Mouse (Mus musculus) erythroblast, adult 5-6 weeks (primary cell): ENCODE measurements around the gene Foxp4. TPM values are rescaled to one million over a fixed set of nuclear protein-coding genes. Genes with fewer than 3 reads are reported as not detected.

Source experiments
- ATAC-seq: replicated peaks from 2 replicates; pipeline ENCODE4 v1.8.0; 2016; ENCODE audit warnings: moderate number of reproducible peaks, mild to moderate bottlenecking, moderate TSS enrichment, inconsistent platforms; ENCODE audit not compliant: poor library complexity, low FRiP score, severe bottlenecking
- total RNA-seq, 2 experiments: library from RNA; stranded (forward) in 1 of 2; stranded (reverse) in 1 of 2; fragments of 150-400 nt in 1 of 2; fragments of 200-764, 138-1000 nt in 1 of 2; gene quantifications; 2 replicates each; pipeline versions ENCODE4 v1.2.3 to v1.2.4; 2015 to 2017; ENCODE audit warnings: low replicate concordance in 2 of 2

The Foxp4 gene
- total RNA-seq, 2 experiments from 2014 or later = 0.51 to 1.2 TPM

GRCm38 (mm10) chr17:47901782-47902181 is 22.7 kb downstream of the Foxp4 start:
- no peak for ATAC-seq

DNA sequence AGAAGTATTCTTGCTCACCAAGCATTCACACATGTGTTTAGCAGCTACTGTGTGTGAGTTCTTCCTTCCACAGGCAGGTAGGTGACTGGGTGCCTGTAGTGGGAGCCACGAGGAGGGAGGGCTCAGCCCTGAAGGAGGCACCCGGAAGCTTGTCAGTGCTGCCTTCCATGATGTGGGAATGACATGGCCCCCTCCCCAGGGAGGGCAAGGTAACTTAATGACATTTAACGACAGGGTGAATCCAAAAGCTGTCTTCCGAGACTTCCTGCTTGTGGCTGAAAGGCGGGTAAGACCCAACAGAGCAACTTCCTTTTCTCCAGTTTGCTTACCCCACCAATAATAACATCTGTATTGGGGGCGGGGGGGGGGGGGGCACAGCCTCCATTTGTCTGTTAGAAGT is 23.7 kb downstream of the Foxp4 start:
- no peak for ATAC-seq

DNA sequence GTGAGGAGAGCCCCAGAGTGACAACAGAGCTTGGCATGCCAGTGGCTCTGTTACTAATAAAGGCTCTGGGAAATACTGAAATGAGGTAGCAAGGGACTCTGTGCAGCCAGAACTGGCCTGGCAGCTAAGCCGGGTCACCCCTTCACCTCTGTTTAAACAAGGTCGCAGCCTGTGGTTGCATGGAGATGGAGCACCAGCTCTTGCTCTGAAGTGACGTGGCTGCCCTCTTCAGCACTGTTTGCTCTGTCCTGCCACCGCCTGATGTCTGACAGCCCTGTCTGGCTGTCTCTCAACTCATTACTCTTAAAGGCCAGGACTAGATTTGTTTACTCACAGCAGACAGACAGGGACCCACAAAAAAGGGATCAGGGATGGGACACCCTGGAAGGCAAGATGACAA is 25.3 kb downstream of the Foxp4 start:
- ATAC-seq = no peak

- ATAC-seq = no peak
These were observed 26.3 kb downstream of the Foxp4 start for GRCm38 (mm10) chr17:47897956-47898752.

DNA sequence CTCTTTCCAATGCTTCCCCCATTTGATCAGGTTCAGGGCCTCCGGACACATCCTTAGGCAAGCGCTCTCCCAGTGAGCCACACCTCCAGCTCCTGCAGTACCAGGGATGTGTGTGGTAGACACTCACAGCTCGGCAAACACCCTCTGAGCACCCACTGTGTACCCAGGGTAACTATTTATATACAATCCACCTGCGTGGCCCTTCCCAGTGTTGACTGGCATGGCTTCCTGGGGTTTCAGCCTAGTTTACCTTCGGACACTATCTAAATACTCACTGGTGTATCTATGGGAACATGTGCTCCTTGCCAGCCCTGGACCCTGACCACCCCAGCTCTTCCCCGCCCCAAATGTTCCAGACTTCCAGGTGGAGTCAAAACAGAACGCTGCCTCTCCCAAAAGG is 34.7 kb downstream of the Foxp4 start:
- ATAC-seq = no peak

DNA sequence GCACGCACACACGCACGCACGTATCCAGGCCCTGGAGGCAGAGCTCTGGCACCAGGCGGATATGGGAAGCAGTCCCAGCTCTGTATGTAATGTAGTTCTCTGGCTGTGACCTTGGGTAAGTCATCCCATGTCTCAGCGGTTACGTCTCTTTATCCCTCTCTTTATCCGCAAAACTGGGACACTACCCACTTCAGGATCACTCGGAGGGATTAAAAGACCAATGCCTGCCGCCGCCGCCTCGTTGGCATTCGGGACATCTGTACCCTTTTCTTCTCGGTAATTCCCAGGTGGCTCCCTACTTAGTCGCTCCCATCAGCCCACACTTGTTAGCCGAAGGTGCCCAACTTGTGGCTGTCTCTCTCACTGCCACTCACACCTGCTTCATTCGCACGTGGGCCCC is 35.2 kb downstream of the Foxp4 start:
- no peak for ATAC-seq

GRCm38 (mm10) chr17:47888641-47889040 is 35.8 kb downstream of the Foxp4 start:
- ATAC-seq = no peak

DNA sequence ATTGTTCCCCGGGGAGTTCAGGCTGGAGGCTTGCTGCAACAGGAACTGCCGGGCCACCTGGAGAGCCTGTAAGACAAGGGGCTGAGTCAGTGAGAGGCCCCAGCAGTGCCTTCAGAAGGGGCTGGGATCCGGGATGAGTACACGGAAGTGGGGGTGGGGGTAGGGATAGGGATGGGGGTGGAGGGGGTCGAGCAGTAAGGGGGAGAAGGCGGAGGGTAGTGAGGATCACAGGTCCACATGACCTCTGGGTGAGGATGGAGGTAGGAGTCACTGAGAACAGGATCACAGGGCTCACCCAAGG is 36.3 kb downstream of the Foxp4 start:
- ATAC-seq = no peak

DNA sequence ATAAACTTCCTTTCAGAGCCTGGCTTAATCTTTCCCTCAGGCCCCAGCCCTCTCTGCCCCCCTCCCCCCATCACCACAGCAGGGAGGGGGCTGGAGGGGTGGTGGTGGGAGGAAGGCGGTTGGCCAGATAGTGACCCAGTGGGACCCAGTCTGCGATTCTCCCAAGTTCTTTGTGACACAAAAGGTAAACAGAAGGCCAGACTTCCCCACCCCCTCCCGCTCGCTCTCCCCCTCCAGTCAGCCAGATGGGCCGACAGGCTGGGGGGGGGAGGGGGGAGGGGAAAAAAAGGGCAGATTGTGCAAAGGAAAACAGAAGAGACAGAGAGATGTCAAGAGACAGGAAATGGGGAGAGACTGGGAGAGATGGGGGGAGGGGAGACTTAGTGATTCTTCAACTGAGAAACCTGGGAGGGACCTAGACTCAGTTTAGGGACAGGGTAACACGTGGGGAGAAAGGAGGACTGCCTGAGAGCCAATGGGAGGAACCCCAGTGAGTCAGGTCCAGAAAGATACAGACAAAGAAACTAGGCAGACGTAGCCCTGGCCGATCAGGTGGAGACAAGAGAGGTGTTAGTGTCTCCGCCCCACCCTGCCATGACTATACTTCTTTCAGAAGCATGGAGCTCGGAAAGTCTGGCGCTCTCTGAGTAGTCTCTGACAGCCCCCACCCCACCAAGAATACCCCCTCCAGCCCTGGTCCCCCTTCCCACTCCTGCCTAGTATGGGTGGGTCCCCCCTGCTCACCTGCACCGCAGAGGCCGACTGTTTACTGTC is 36.9 kb downstream of the Foxp4 start:
- ATAC-seq = no peak

DNA sequence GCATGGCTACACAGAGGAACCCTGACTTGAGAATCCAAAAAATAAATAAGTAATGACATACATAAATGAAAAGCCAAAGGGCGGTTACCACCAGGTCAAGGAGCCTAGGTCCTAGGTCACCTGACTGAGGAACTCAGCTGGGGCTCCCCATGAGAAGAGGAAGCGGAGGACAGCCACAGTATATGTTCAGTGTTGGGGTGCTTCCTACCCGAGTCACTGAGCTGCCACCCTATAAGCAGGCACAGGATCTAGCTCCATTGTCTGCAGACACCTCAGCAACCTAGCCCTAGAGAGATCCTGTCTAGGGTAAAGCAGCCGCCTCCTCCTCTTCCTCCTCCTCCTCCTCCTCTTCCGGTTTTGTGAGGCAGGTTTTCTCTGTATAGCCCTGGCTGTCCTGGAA is 41.3 kb downstream of the Foxp4 start:
- ATAC-seq = no peak

DNA sequence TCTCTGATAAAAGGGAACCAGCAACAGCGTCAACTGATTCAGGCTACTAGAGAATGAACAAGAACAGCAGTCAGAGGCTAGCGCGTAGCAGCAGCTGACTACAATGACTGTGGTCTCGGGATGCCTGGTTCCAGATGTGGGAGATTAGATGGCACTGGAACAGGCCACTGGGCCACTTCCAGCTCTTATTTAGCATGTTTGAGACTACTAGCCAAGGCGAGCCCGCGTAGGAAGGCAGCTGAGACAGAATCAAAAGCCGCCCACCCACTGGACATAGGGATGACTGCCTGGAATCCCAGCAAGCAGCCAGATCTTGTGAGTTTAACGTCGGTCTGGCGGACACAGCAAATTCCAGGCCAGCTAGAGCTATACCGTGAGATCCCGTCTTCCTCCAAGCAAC is 43.1 kb downstream of the Foxp4 start:
- ATAC-seq = no peak

DNA sequence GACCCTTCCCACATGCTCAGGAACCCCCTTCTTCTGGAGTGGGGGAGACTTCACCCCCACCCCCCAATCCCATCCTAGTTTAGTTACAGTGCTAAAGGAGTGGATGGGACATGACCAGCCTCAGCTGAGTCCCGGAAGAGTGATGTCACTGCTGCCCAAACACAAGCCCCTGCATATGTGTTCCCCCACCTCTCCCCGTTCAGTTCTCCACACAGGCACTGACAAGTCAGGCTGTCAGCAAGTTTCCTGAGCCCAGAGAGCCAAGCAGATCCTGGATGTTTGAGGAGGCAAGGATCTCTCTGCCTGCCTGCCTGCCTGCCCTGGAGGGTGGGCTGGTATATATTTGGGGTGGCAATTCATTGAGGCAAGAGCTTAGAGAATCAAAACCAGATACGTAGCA is 45.2 kb downstream of the Foxp4 start:
- ATAC-seq = no peak

DNA sequence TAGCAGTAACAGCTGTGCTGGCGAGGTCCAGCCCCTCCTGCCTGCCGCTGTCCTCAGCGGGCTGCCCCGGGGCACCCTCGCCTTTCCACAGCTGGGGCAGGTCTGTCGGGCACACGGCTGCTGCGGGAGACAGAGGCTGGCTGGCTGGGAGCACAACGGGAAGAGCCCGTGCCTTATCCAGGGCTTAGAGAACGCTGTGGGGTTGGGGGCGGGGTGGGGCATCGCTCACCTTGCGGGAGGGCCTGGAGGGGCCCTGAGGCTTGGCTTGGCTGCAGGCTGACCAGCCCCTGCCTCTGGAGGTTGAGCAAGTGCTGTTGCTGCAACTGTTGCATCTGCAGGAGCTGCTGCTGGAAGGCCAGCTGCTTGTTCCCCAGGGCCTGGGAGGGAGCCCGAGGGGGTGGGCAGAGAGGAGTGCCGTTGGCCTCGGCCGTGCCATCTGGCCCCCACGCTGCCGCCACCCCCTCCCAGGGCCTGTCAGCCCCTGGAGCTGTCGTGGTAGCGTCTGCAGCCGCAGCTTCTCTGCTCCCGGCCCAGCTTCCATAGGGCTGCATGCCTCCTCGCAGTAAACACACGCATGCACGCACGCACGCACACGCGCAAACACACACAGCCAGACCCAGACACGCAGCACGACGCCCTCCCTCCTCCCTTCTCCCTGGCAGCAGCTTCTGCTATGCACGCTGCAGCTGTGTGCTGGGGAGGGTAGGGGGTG is 45.9 kb downstream of the Foxp4 start:
- ATAC-seq = no peak

DNA sequence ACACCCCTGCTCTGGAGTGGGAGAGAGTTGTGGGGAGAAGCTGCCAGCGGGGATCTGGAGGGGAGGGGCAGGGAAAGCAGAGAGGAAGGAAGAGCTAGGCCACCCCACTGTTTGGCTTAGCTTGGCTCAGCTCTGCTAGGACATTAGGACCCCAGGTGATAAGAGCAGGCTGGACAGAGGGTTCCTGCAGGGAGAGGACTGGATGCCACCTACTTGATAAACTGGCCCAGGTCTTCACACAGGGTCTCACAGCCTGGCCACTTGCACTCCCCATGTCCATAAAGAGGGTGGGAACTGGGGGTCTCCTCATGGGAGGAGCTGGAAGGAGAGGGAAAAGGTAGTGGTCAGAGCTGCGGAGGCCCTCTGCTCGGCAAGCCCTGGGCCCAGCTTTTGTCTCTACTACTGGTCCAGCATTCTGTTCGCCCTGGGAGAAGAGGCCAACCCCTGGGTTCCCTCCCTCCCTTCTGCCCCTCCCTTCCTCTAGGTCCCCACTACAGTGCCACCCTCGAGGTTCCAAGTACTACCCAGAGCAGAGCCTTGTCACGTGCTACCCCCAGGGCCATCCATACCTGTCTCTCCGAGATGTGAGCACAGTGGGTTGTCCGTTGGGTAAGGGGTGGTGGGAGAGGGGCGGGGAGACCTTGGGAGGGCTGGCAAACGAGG is 46.6 kb downstream of the Foxp4 start:
- no peak for ATAC-seq

DNA sequence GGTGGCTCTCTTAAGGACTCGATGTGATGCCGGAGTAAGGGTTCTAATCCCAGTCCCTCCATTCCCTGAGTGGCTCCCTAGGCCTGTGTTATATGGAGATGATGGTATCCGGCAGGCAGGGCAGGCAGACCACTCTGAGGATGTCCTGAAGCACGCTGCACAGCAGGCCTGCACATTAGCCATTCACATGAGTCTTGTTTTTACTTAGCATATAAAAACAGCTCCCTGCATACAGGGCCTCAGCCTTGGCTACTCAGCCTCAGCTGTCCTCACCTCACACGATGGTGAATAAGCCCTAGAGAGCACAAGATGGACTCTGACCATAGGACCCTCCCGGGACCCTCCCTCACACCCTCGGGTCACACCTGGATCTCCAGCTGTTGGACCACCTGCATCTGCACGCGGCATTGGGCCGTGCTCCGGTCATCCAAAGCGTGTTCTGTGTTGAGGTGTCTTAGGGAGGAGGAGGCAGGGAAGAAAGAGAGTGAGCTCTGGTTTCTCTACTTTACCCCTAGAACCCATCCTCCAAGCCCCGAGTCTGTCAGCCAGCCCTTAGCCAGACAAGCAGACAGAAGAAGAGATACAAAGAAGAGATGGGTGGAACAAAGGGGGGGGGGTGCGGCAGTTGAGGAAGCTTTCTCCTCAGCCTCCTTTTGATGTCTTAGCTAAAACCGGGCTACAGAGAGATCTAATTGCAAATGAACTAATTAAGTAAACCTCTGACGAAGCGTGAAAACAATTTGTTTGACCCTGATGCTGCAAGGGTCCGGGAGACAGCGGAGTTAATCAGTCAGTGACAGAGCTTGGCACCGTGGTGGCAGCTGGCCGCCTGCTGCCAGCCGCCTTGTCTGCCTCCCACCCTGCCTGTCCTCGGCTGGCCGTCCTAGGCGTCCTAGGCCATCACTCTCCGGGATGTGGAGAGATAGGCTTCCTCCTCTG is 47.4 kb downstream of the Foxp4 start:
- no peak for ATAC-seq

DNA sequence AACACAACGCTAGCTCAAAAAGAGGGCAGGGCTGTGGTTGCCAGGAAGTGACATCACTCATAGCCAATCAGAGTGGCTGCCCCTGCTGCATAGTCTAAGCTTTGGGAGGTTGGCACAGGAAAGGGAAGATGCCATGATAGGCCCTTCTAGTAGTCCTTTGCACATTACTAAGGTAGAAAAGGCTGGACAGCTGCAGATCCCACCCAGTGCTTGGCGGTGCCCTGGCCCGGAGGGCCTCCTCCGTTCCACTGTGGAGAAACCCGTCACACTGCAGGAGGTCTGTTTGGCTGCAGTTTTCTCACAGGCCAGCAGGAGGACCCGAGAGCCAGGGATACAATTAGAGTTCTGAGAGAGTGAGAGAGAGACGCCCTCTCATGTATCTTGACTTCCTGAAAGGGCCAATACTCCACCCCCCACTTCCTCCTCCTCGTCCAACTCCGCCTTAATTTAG is 51.1 kb downstream of the Foxp4 start:
- peak; percentile 83 for ATAC-seq

GRCm38 (mm10) chr17:47872311-47873011 is 52.0 kb downstream of the Foxp4 start:
- ATAC-seq = no peak

GRCm38 (mm10) chr17:47869874-47870273 is 54.6 kb downstream of the Foxp4 start:
- ATAC-seq = no peak

DNA sequence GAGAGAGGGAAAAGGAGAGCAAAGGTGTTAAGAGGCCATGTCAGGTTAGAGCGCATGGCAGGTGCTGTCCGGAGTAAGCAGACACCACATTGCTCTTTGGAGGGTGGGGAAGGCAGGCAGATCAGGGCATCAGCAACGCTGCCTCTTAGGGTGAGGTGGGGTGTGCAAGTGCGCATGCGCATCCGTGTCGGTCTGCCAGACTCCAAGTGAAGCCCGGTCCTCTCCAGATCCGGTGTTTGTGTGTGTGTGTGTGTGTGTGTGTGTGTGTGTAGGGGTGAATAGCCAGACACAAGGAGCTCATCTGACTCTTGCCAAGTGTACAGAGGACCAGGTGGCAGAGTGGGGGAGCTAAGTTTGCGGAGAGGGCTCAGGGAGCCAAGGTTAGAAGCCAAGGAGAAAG is 58.4 kb downstream of the Foxp4 start:
- ATAC-seq = no peak
